Mouse (Mus musculus) MEL (cell line): ENCODE measurements at regions not wholly inside any gene's neighbourhood (a gene's known extent, or its start where the extent isn't known, plus 50 kb on each side); places are given as distances from the start of the nearest gene placed in this dataset.

ENCODE experiments used
- DNase-seq: peaks from one replicate; pipeline ENCODE4 v3.0.0; 2011; ENCODE audit warnings: low read depth, low spot score
- H3K27ac ChIP-seq: 2 replicates; pipeline ENCODE4 v1.5.1; 2012; ENCODE audit warnings: low read depth, mild to moderate bottlenecking, control low read depth, low read length, moderate library complexity; ENCODE audit not compliant: control insufficient read depth
- H3K27me3 ChIP-seq, 2 experiments: fragments of 150-350 bp in 1 of 2; sonication (generic) in 1 of 2; 2 replicates each; pipeline ENCODE4 v1.6.1; 2012; ENCODE audit warnings: low read length in 2 of 2, mild to moderate bottlenecking in 2 of 2, improper control_type of control experiment in 1 of 2, moderate library complexity in 1 of 2; ENCODE audit not compliant: insufficient read depth in 2 of 2, control insufficient read depth in 1 of 2
- H3K36me3 ChIP-seq, 2 experiments: 2 replicates each; pipeline ENCODE4 v1.6.1; 2012 to 2014; ENCODE audit warnings: low read length in 2 of 2, improper control_type of control experiment in 1 of 2, inconsistent platforms in 1 of 2, mild to moderate bottlenecking in 1 of 2; ENCODE audit not compliant: insufficient read depth in 2 of 2, control insufficient read depth in 1 of 2
- H3K4me1 ChIP-seq, 2 experiments: fragments of 150-350 bp in 1 of 2; sonication (generic) in 1 of 2; 2 replicates each; pipeline ENCODE4 v1.6.1; 2012; ENCODE audit warnings: low read length in 2 of 2, improper control_type of control experiment in 1 of 2, mild to moderate bottlenecking in 1 of 2; ENCODE audit not compliant: insufficient read depth in 2 of 2, control insufficient read depth in 1 of 2
- H3K4me3 ChIP-seq, 2 experiments: fragments of 150-350 bp in 1 of 2; sonication (generic) in 1 of 2; 2 replicates each; pipeline ENCODE4 v1.5.1; 2012; ENCODE audit warnings: low read depth in 2 of 2, low read length in 2 of 2, mild to moderate bottlenecking in 2 of 2, moderate library complexity in 2 of 2, control low read depth in 1 of 2, improper control_type of control experiment in 1 of 2; ENCODE audit not compliant: control insufficient read depth in 1 of 2, insufficient read depth in 1 of 2
- H3K79me2 ChIP-seq: 2 replicates; pipeline ENCODE4 v1.6.1; 2012; ENCODE audit warnings: mild to moderate bottlenecking, low read length, moderate library complexity; ENCODE audit not compliant: control insufficient read depth, poor library complexity, insufficient read depth
- H3K9ac ChIP-seq: 2 replicates; pipeline ENCODE4 v1.6.1; 2012; ENCODE audit warnings: low read depth, mild to moderate bottlenecking, control low read depth, low read length, moderate library complexity; ENCODE audit not compliant: control insufficient read depth, poor library complexity, severe bottlenecking
- H3K9me3 ChIP-seq: fragments of 150-350 bp; sonication (generic); replicated peaks from 2 replicates; pipeline ENCODE4 v1.6.1; 2012; ENCODE audit warnings: mild to moderate bottlenecking, low read length, improper control_type of control experiment, moderate library complexity; ENCODE audit not compliant: insufficient read depth
- BHLHE40 ChIP-seq: IDR thresholded peaks from 2 replicates; pipeline ENCODE4 v1.6.1; 2012; ENCODE audit warnings: low read depth, mild to moderate bottlenecking, inconsistent platforms, low read length, improper control_type of control experiment, borderline replicate concordance
- CHD1 ChIP-seq: IDR thresholded peaks from 2 replicates; pipeline ENCODE4 v1.6.1; 2012; ENCODE audit warnings: low read depth, mild to moderate bottlenecking, inconsistent platforms, low read length, improper control_type of control experiment
- CTCF ChIP-seq, 3 experiments: IDR thresholded peaks in 2 of 3; conservative IDR thresholded peaks in 1 of 3; 2 replicates each; pipeline ENCODE4 v1.5.1; 2011 to 2012; ENCODE audit warnings: low read length in 3 of 3, low read depth in 2 of 3, mild to moderate bottlenecking in 2 of 3, improper control_type of control experiment in 1 of 3, inconsistent platforms in 1 of 3, mixed read lengths in 1 of 3, moderate library complexity in 1 of 3; ENCODE audit not compliant: control insufficient read depth in 1 of 3, insufficient read depth in 1 of 3, poor library complexity in 1 of 3, severe bottlenecking in 1 of 3
- E2F4 ChIP-seq: IDR thresholded peaks from 2 replicates; pipeline ENCODE4 v1.6.1; 2011; ENCODE audit warnings: low read depth, low read length, improper control_type of control experiment, borderline replicate concordance
- ELF1 ChIP-seq: IDR thresholded peaks from 2 replicates; pipeline ENCODE4 v1.6.1; 2014; ENCODE audit warnings: low read depth, mild to moderate bottlenecking, inconsistent platforms, low read length, improper control_type of control experiment, moderate library complexity
- GATA1 ChIP-seq: IDR thresholded peaks from 2 replicates; pipeline ENCODE4 v1.6.1; 2011; ENCODE audit warnings: low read depth, low read length, improper control_type of control experiment
- JUND ChIP-seq: IDR thresholded peaks from 2 replicates; pipeline ENCODE4 v1.6.1; 2011; ENCODE audit warnings: low read depth, mild to moderate bottlenecking, improper control_type of control experiment, low read length
- MAFK ChIP-seq: IDR thresholded peaks from 2 replicates; pipeline ENCODE4 v1.6.1; 2011; ENCODE audit warnings: low read depth, mild to moderate bottlenecking, low read length, improper control_type of control experiment, borderline replicate concordance
- MAX ChIP-seq: IDR thresholded peaks from 2 replicates; pipeline ENCODE4 v1.6.1; 2011; ENCODE audit warnings: low read length, improper control_type of control experiment
- MEF2A ChIP-seq: IDR thresholded peaks from 2 replicates; pipeline ENCODE4 v1.6.1; 2014; ENCODE audit warnings: low read depth, mild to moderate bottlenecking, inconsistent platforms, low read length, improper control_type of control experiment; ENCODE audit not compliant: poor library complexity, insufficient replicate concordance, severe bottlenecking; ENCODE audit errors: extremely low read depth
- MYB ChIP-seq: IDR thresholded peaks from 2 replicates; pipeline ENCODE4 v1.6.1; 2011; ENCODE audit warnings: mild to moderate bottlenecking, low read depth, low read length, improper control_type of control experiment
- MYC ChIP-seq: IDR thresholded peaks from 2 replicates; pipeline ENCODE4 v1.6.1; 2011; ENCODE audit warnings: low read depth, mild to moderate bottlenecking, low read length, improper control_type of control experiment, moderate library complexity
- NRF1 ChIP-seq: IDR thresholded peaks from 2 replicates; pipeline ENCODE4 v1.6.1; 2014; ENCODE audit warnings: low read depth, mild to moderate bottlenecking, inconsistent platforms, low read length, improper control_type of control experiment, moderate library complexity; ENCODE audit not compliant: poor library complexity, insufficient read depth, severe bottlenecking
- POLR2AphosphoS2 ChIP-seq: IDR thresholded peaks from 2 replicates; pipeline ENCODE4 v1.6.1; 2011; ENCODE audit warnings: low read length, improper control_type of control experiment
- POLR2AphosphoS5 ChIP-seq: IDR thresholded peaks from 2 replicates; pipeline ENCODE4 v1.6.1; 2012; ENCODE audit warnings: low read depth, borderline replicate concordance, mild to moderate bottlenecking, inconsistent platforms, low read length, moderate library complexity, mixed read lengths
- RAD21 ChIP-seq: IDR thresholded peaks from 2 replicates; pipeline ENCODE4 v1.6.1; 2011; ENCODE audit warnings: mild to moderate bottlenecking, low read depth, low read length, improper control_type of control experiment
- TAL1 ChIP-seq: IDR thresholded peaks from 2 replicates; pipeline ENCODE4 v1.6.1; 2012; ENCODE audit warnings: mild to moderate bottlenecking, inconsistent platforms, low read length, moderate library complexity, mixed read lengths
- TBP ChIP-seq: IDR thresholded peaks from 2 replicates; pipeline ENCODE4 v1.8.0; 2011; ENCODE audit warnings: low read depth, low read length, improper control_type of control experiment
- USF1 ChIP-seq: IDR thresholded peaks from 2 replicates; pipeline ENCODE4 v1.6.1; 2014; ENCODE audit warnings: low read depth, mild to moderate bottlenecking, inconsistent platforms, low read length, improper control_type of control experiment, moderate library complexity
- USF2 ChIP-seq, 2 experiments: IDR thresholded peaks; 2 replicates each; pipeline ENCODE4 v1.6.1; 2011 to 2012; ENCODE audit warnings: improper control_type of control experiment in 2 of 2, low read length in 2 of 2, borderline replicate concordance in 1 of 2, inconsistent platforms in 1 of 2, low read depth in 1 of 2, mild to moderate bottlenecking in 1 of 2; ENCODE audit not compliant: insufficient read depth in 1 of 2
- ZKSCAN1 ChIP-seq: IDR thresholded peaks from 2 replicates; pipeline ENCODE4 v1.6.1; 2012; ENCODE audit warnings: low read depth, mild to moderate bottlenecking, inconsistent platforms, low read length, improper control_type of control experiment, moderate library complexity
- ZNF384 ChIP-seq: IDR thresholded peaks from 2 replicates; pipeline ENCODE4 v1.6.1; 2012; ENCODE audit warnings: low read depth, mild to moderate bottlenecking, inconsistent platforms, low read length, improper control_type of control experiment

DNA sequence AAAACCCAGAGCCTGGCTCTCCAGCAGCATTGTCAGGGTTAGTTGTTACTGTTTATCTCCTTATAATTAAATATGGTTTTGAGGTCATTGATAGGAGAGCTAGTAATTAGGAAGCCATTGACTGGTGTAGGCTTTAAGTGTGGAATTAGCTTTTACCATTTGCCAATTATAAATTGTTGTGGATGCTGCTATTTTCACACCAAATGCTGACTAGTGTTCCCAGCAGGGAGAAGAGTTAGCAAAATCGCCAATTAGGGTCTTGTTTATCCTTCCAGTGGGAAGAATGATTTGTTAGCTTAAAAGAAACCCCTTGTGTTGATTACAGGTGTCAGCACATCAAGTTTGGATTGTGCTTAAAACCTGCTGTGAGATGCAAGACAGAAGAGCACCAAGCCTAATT lies 134.1 kb downstream of the Alx1 start:
- H3K27ac ChIP-seq = no peak overlapping the region
- no peaks in the 10 kb centered on the region for H3K36me3 ChIP-seq
- no peak overlapping the region for H3K4me3 ChIP-seq
- TF ChIP-seq MYB = no peak
- TF ChIP-seq BHLHE40 = no peak
- no peak for TF ChIP-seq JUND
- TF ChIP-seq USF1 = no peak
- TF ChIP-seq ELF1 = no peak
- TF ChIP-seq ZNF384 = no peak
- no peak for TF ChIP-seq USF2 (IDR thresholded peaks at IDR 0.05; ENCODE audit: borderline replicate concordance in 1 of 2, insufficient read depth in 1 of 2, low read depth in 1 of 2, low read length in 2 of 2)
- TF ChIP-seq TBP = no peak
- no peak overlapping the region for H3K9ac ChIP-seq
- H3K4me1 ChIP-seq = no peaks in the 10 kb centered on the region
- no peaks in the 10 kb centered on the region for H3K27me3 ChIP-seq
- DNase-seq = no peak
- H3K9me3 ChIP-seq = no peaks in the 10 kb centered on the region
- no peaks in the 10 kb centered on the region for H3K79me2 ChIP-seq

DNA sequence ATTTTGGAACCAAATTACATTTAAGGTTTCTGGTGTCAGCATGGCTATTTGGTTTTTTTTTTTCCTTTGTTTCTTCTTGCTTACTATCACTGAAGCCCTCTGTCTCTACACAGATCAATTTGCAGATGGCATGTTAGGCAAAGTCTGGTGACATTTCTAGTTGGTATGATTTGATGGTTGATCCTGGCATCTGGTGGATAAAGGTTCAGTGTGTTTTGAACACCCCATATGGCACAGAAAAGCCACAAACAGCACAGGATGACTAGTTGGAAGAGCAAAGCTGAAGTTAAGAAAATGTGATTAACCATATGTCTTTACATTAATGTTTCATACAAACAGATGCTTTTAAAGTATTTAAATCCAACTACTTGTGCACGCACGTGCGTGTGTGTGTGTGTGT lies 137.6 kb downstream of the Alx1 start:
- no peak for DNase-seq
- no peaks in the 10 kb centered on the region for H3K9me3 ChIP-seq
- H3K4me3 ChIP-seq = no peak overlapping the region

DNA sequence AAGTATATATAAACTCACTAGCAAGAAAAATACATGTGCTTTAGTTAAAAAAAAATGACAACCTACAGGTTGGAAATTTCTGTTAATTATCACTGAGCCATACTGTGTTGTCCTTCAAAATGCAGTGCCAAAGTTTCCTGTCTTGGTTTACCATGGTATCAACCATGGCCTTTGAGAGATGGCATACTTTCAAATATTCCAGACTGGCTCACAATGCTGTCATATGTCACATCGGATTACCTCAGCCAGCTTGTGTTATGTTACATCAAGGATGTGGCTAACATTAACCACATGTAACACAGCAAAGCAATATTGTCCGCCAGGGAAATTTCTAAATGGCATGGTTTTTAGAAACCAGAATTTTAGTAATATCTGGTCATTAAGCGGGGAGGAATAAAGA lies 140.3 kb downstream of the Alx1 start:
- Histone ChIP-seq H3K9ac (no peak overlapping the region), H3K36me3 (no peaks in the 10 kb centered on the region), H3K4me3 (no peak overlapping the region), H3K27ac (no peak overlapping the region), H3K9me3 (no peaks in the 10 kb centered on the region), H3K4me1 (no peaks in the 10 kb centered on the region), H3K79me2 (no peaks in the 10 kb centered on the region), H3K27me3 (no peaks in the 10 kb centered on the region)
- TF ChIP-seq POLR2AphosphoS2 = no peak
- no peak for TF ChIP-seq TAL1
- no peak for TF ChIP-seq MYC
- TF ChIP-seq RAD21 = no peak
- TF ChIP-seq USF1 = no peak
- no peak for TF ChIP-seq USF2 (IDR thresholded peaks at IDR 0.05; ENCODE audit: borderline replicate concordance in 1 of 2, insufficient read depth in 1 of 2, low read depth in 1 of 2, low read length in 2 of 2)
- TF ChIP-seq CHD1 = no peak
- no peak for TF ChIP-seq NRF1
- no peak for TF ChIP-seq GATA1
- no peak for TF ChIP-seq BHLHE40
- no peak for TF ChIP-seq MAFK
- TF ChIP-seq E2F4 = no peak
- DNase-seq = no peak

More for the DNA sequence above, 137.6 kb downstream of the Alx1 start:
- Histone ChIP-seq H3K9ac (no peak overlapping the region), H3K27ac (no peak overlapping the region), H3K79me2 (no peaks in the 10 kb centered on the region), H3K27me3 (no peaks in the 10 kb centered on the region), H3K4me1 (no peaks in the 10 kb centered on the region), H3K36me3 (no peaks in the 10 kb centered on the region)
- TF ChIP-seq E2F4 = no peak
- no peak for TF ChIP-seq MEF2A
- no peak for TF ChIP-seq USF1
- no peak for TF ChIP-seq MYB
- TF ChIP-seq CTCF (IDR thresholded peaks at IDR 0.05 in 2 of 3, conservative IDR thresholded peaks at IDR 0.05 in 1 of 3; ENCODE audit: control insufficient read depth in 1 of 3, insufficient read depth in 1 of 3, low read depth in 2 of 3, low read length in 3 of 3, poor library complexity in 1 of 3, severe bottlenecking in 1 of 3) = no peak
- TF ChIP-seq POLR2AphosphoS5 = no peak
- no peak for TF ChIP-seq ZKSCAN1
- TF ChIP-seq MAX = no peak
